10 mouse cellular contexts compared by ENCODE assay signal in genomic region chr3:147098065-147098580, GRCm38 (mm10).
DNase-seq lines count a peak whose midpoint lies in the region; ATAC-seq and TF ChIP-seq lines count a peak whose summit lies in the region.
"Had no signal": no experiment of that assay in that cellular context is flagged by ENCODE, and none has a peak within 500 bp of the region (broad histone marks: within the 10 kb centered on the region; RNA-seq: fewer than 3 reads in every experiment).

No protein-coding gene starts in this region.

- no peaks in the 10 kb centered on the region for H3K36me3 ChIP-seq in kidney, embryonic 15.5 days
- H3K36me3 ChIP-seq in forebrain, embryonic 14.5 days (ENCODE audit: control insufficient read depth, insufficient read depth, low read length) = no peaks in the 10 kb centered on the region
- no peaks in the 10 kb centered on the region for H3K36me3 ChIP-seq in hindbrain, postnatal 0 days (ENCODE audit: insufficient read depth, low read length)
- no peaks in the 10 kb centered on the region for H3K36me3 ChIP-seq in neural tube, embryonic 13.5 days

- 20% methylated on average over 15 of the region's 15 CpGs for WGBS in kidney, embryonic 15.5 days
- 17% methylated on average over 15 of the region's 15 CpGs for WGBS in forebrain, embryonic 14.5 days
- WGBS in hindbrain, postnatal 0 days = 23% methylated on average over 15 of the region's 15 CpGs
- 6% methylated on average over 15 of the region's 15 CpGs for WGBS in neural tube, embryonic 13.5 days

- H3K9ac ChIP-seq in kidney, embryonic 15.5 days = no peak overlapping the region
- H3K9ac ChIP-seq in forebrain, embryonic 14.5 days (ENCODE audit: low read length) = peak overlapping the region; percentile 29; the same call in 1 of the 2 replicates
- no peak overlapping the region for H3K9ac ChIP-seq in hindbrain, postnatal 0 days (replicated peaks; ENCODE audit: low read length)
- H3K9ac ChIP-seq in neural tube, embryonic 13.5 days = peak overlapping the region; percentile 48

- no peak overlapping the region for H3K4me3 ChIP-seq in kidney, embryonic 15.5 days (replicated peaks)
- no peak overlapping the region for H3K4me3 ChIP-seq in forebrain, embryonic 14.5 days (ENCODE audit: low read depth, low read length)
- H3K4me3 ChIP-seq in hindbrain, postnatal 0 days (ENCODE audit: low read length) = no peak overlapping the region
- no peak overlapping the region; the same call in 1 of the 2 replicates for H3K4me3 ChIP-seq in neural tube, embryonic 13.5 days
- H3K4me3 ChIP-seq: myocyte had no signal

- H3K27me3 ChIP-seq in kidney, embryonic 15.5 days = 0 out of 2 replicates have a peak, but pooled peaks cover 6% of the 10 kb centered on the region
- no peaks in the 10 kb centered on the region for H3K27me3 ChIP-seq in forebrain, embryonic 14.5 days (replicated peaks; ENCODE audit: control insufficient read depth, insufficient read depth, low read length)
- no peaks in the 10 kb centered on the region for H3K27me3 ChIP-seq in hindbrain, postnatal 0 days (ENCODE audit: insufficient read depth, low read length)
- H3K27me3 ChIP-seq in neural tube, embryonic 13.5 days = no peaks in the 10 kb centered on the region

- peak overlapping the region; percentile 54; the same call in 1 of the 2 replicates for H3K27ac ChIP-seq in kidney, embryonic 15.5 days
- H3K27ac ChIP-seq in forebrain, embryonic 14.5 days (ENCODE audit: low read depth, low read length) = no peak overlapping the region
- no peak overlapping the region for H3K27ac ChIP-seq in hindbrain, postnatal 0 days
- H3K27ac ChIP-seq in neural tube, embryonic 13.5 days (replicated peaks) = peak overlapping the region; percentile 71

- H3K4me1 ChIP-seq in kidney, embryonic 15.5 days = peaks cover 33% of the 10 kb centered on the region
- peaks cover 14% of the 10 kb centered on the region for H3K4me1 ChIP-seq in forebrain, embryonic 14.5 days (ENCODE audit: control insufficient read depth, insufficient read depth, low read length)
- H3K4me1 ChIP-seq in hindbrain, postnatal 0 days (ENCODE audit: insufficient read depth, low read length) = peaks cover 3% of the 10 kb centered on the region; the same call in 1 of the 2 replicates
- peaks cover 61% of the 10 kb centered on the region for H3K4me1 ChIP-seq in neural tube, embryonic 13.5 days (replicated peaks)

- ATAC-seq in kidney, embryonic 15.5 days (replicated peaks; ENCODE audit: low FRiP score) = no peak
- peak; percentile 54 for ATAC-seq in forebrain, embryonic 14.5 days
- no peak for ATAC-seq in hindbrain, postnatal 0 days
- peak; percentile 20; the same call in 1 of the 2 replicates for ATAC-seq in neural tube, embryonic 13.5 days (ENCODE audit: low read depth)

- no peak for DNase-seq in kidney, adult 11 months
- peak; percentile 39 for DNase-seq in forebrain, embryonic 14.5 days (ENCODE audit: low spot score)
- DNase-seq in hindbrain, postnatal 0 days (ENCODE audit: low spot score) = peak; percentile 35
- DNase-seq in ovary, postnatal 36 days (ENCODE audit: low spot score) = no peak
- DNase-seq in gastrocnemius, postnatal 4 days (ENCODE audit: low spot score in 2 of 2) = no peak
- DNase-seq: cerebellum, postnatal 25 days; lung, postnatal 14 days had no signal

- H3K9me3 ChIP-seq in kidney, embryonic 15.5 days (replicated peaks) = no peaks in the 10 kb centered on the region
- H3K9me3 ChIP-seq in forebrain, embryonic 14.5 days (replicated peaks; ENCODE audit: control insufficient read depth, low read length) = no peaks in the 10 kb centered on the region
- H3K9me3 ChIP-seq in hindbrain, postnatal 0 days (ENCODE audit: low read length) = no peaks in the 10 kb centered on the region
- no peaks in the 10 kb centered on the region for H3K9me3 ChIP-seq in neural tube, embryonic 13.5 days

- no peak for TF ChIP-seq CTCF in hindbrain, postnatal 0 days (IDR thresholded peaks at IDR 0.05; ENCODE audit: low read depth)

- peak overlapping the region; percentile 36 for H3K4me2 ChIP-seq in kidney, embryonic 15.5 days
- peak overlapping the region; percentile 37 for H3K4me2 ChIP-seq in forebrain, embryonic 14.5 days (ENCODE audit: low read length)
- H3K4me2 ChIP-seq in hindbrain, postnatal 0 days (ENCODE audit: low read depth, low read length) = peak overlapping the region; percentile 24; the same call in 1 of the 2 replicates
- peak overlapping the region; percentile 44 for H3K4me2 ChIP-seq in neural tube, embryonic 13.5 days

Comparison
In these comparisons a context has a peak if more than half of its experiments do, and no peak if none do; other contexts are left out.
1. ATAC-seq: peak in forebrain, embryonic 14.5 days (single experiment) and neural tube, embryonic 13.5 days (single experiment); none in kidney, embryonic 15.5 days (single experiment) and hindbrain, postnatal 0 days (single experiment).
2. H3K27ac ChIP-seq: peak in kidney, embryonic 15.5 days (single experiment) and neural tube, embryonic 13.5 days (single experiment); none in forebrain, embryonic 14.5 days (single experiment) and hindbrain, postnatal 0 days (single experiment).
3. H3K9ac ChIP-seq: peak in forebrain, embryonic 14.5 days (single experiment) and neural tube, embryonic 13.5 days (single experiment); none in kidney, embryonic 15.5 days (single experiment) and hindbrain, postnatal 0 days (single experiment).
4. DNase-seq: peak in forebrain, embryonic 14.5 days (single experiment) and hindbrain, postnatal 0 days (single experiment); none in kidney, adult 11 months (single experiment), ovary, postnatal 36 days (single experiment) and gastrocnemius, postnatal 4 days (0 of 2).
5. Peak in every context shown above with its lines, with median percentiles within 50 percentile points of each other: H3K4me2 ChIP-seq.